Mouse (Mus musculus) kidney, adult 2 months (tissue): Measurements from ENCODE around the gene Nlk. TPM values are rescaled to one million over a fixed set of nuclear protein-coding genes. Genes with fewer than 3 reads are reported as not detected.
A peak's percentile ranks its signal among the peaks of the same experiment; 100 is the strongest.
"Not testable (repeated sequence)": the region's sequence is repeated elsewhere in the genome, so short reads cannot be mapped to it uniquely, and the experiment has no call there.

Source experiments
- DNase-seq: peaks from one replicate; pipeline ENCODE4 v3.0.0; 2021
- H3K27ac ChIP-seq: fragments of 200-500 bp; 2 replicates; pipeline ENCODE4 v1.5.1; 2012; ENCODE audit warnings: low read depth, low read length, control low read depth, inconsistent platforms; ENCODE audit not compliant: insufficient read depth
- H3K27me3 ChIP-seq: fragments of 200-500 bp; replicated peaks from 2 replicates; pipeline ENCODE4 v1.6.1; 2012; ENCODE audit warnings: mild to moderate bottlenecking, moderate library complexity, low read length, inconsistent platforms; ENCODE audit not compliant: control insufficient read depth, insufficient read depth
- H3K36me3 ChIP-seq: fragments of 200-500 bp; 2 replicates; pipeline ENCODE4 v1.6.1; 2012; ENCODE audit warnings: mild to moderate bottlenecking, moderate library complexity, low read length, inconsistent platforms; ENCODE audit not compliant: control insufficient read depth, insufficient read depth
- H3K4me1 ChIP-seq: fragments of 200-500 bp; 2 replicates; pipeline ENCODE4 v1.6.1; 2011; ENCODE audit warnings: low read length; ENCODE audit not compliant: control insufficient read depth, insufficient read depth
- H3K4me3 ChIP-seq: fragments of 200-500 bp; 2 replicates; pipeline ENCODE4 v1.5.1; 2011; ENCODE audit warnings: mild to moderate bottlenecking, low read depth, low read length, control low read depth; ENCODE audit not compliant: insufficient read depth
- CTCF ChIP-seq: fragments of 200-500 bp; conservative IDR thresholded peaks from 2 replicates; pipeline ENCODE4 v1.5.1; 2011; ENCODE audit warnings: low read depth, mild to moderate bottlenecking, control low read depth, low read length, moderate library complexity, mixed read lengths; ENCODE audit not compliant: insufficient read depth, insufficient read length
- POLR2A ChIP-seq: fragments of 200-500 bp; IDR thresholded peaks from one replicate; pipeline ENCODE4 v1.6.1; 2011; ENCODE audit warnings: low read depth, low read length, control low read depth
- WGBS: fragments of 180-500 bp; shearing (Covaris S2); methylation state at CpG from one replicate; pipeline ENCODE4 v1.1.7; 2018; 5-methylcytosine and 5-hydroxymethylcytosine counted together
- polyA plus RNA-seq: library from polyadenylated mRNA; depleted of rRNA; stranded (reverse); fragments of >200 nt; gene quantifications from 2 replicates; pipeline ENCODE4 v1.2.3, GENCODE M21; 2012

The Nlk gene
- polyA plus RNA-seq, 1 experiment = 11.7 TPM

- WGBS = under 1% methylated on average over 14 of the region's 14 CpGs
- Histone ChIP-seq H3K4me1 (peaks cover 11% of the 10 kb centered on the region; the same call in 1 of the 2 replicates), H3K27me3 (no peaks in the 10 kb centered on the region), H3K36me3 (peaks cover 3% of the 10 kb centered on the region; the same call in 1 of the 2 replicates), H3K27ac (peak overlapping the region; percentile 54), H3K4me3 (peak overlapping the region; percentile 83)
- TF ChIP-seq POLR2A (no peak), CTCF (no peak)
- DNase-seq = no peak
Observed at GRCm38 (mm10) chr11:78536690-78537084, 160.5 kb downstream of the Nlk start.

- no peaks in the 10 kb centered on the region for H3K27me3 ChIP-seq
- peak within 1 kb of the TSS; percentile 83 for H3K4me3 ChIP-seq
- peaks cover 11% of the 10 kb centered on the region; the same call in 1 of the 2 replicates for H3K4me1 ChIP-seq
- peak; percentile 78 for TF ChIP-seq POLR2A
- no peak for TF ChIP-seq CTCF
- WGBS = under 1% methylated on average over 52 of the region's 52 CpGs
- DNase-seq = peak; percentile 99
- peaks cover 3% of the 10 kb centered on the region; the same call in 1 of the 2 replicates for H3K36me3 ChIP-seq
- H3K27ac ChIP-seq = peak within 1 kb of the TSS; percentile 89
Observed at GRCm38 (mm10) chr11:78536080-78536689, 161.0 kb downstream of the Nlk start, which contains the start of the genes Tnfaip1 and Ift20. Gene Tnfaip1, minus strand, starts transcription at chr11:78536332. Gene Ift20, plus strand, starts transcription at chr11:78536361.

- under 1% methylated on average over 23 of the region's 23 CpGs for WGBS
- H3K4me1 ChIP-seq = peaks cover 11% of the 10 kb centered on the region; the same call in 1 of the 2 replicates
- 0 out of 2 replicates have a peak, but pooled peaks cover under 1% of the 10 kb centered on the region for H3K36me3 ChIP-seq
- H3K27ac ChIP-seq = peak overlapping the region; percentile 89
- H3K4me3 ChIP-seq = peak overlapping the region; percentile 80
- no peaks in the 10 kb centered on the region for H3K27me3 ChIP-seq
- DNase-seq = peak; percentile 83
- TF ChIP-seq CTCF = no peak
- no peak for TF ChIP-seq POLR2A
Observed at GRCm38 (mm10) chr11:78535376-78536079, 161.6 kb downstream of the Nlk start.

- DNase-seq = no peak
- Histone ChIP-seq H3K36me3 (no peaks in the 10 kb centered on the region), H3K4me1 (peaks cover 11% of the 10 kb centered on the region; the same call in 1 of the 2 replicates), H3K27me3 (no peaks in the 10 kb centered on the region), H3K4me3 (no peak overlapping the region), H3K27ac (no peak overlapping the region)
- WGBS = 72% methylated on average over 4 of the region's 4 CpGs
- TF ChIP-seq CTCF (no peak), POLR2A (no peak)
Observed at GRCm38 (mm10) chr11:78534516-78534915, 162.7 kb downstream of the Nlk start.

GRCm38 (mm10) chr11:78531515-78531914 lies 165.7 kb downstream of the Nlk start:
- WGBS = 70% methylated on average over 10 of the region's 10 CpGs
- peak overlapping the region; percentile 29; the same call in 1 of the 2 replicates for H3K27ac ChIP-seq
- H3K4me1 ChIP-seq, DNase-seq, H3K4me3 ChIP-seq, H3K36me3 ChIP-seq, H3K27me3 ChIP-seq: not testable (repeated sequence)

- no peaks in the 10 kb centered on the region for H3K36me3 ChIP-seq
- TF ChIP-seq POLR2A (no peak), CTCF (no peak)
- no peaks in the 10 kb centered on the region for H3K27me3 ChIP-seq
- 48% methylated on average over 6 of the region's 6 CpGs for WGBS
- no peak overlapping the region for H3K4me3 ChIP-seq
- H3K4me1 ChIP-seq = 0 out of 2 replicates have a peak, but pooled peaks cover 4% of the 10 kb centered on the region
- peak; percentile 87 for DNase-seq
- H3K27ac ChIP-seq = peak overlapping the region; percentile 29
Observed at GRCm38 (mm10) chr11:78531046-78531445, 166.1 kb downstream of the Nlk start.

GRCm38 (mm10) chr11:78530001-78530400 lies 167.2 kb downstream of the Nlk start:
- Histone ChIP-seq H3K27me3 (no peaks in the 10 kb centered on the region), H3K4me1 (0 out of 2 replicates have a peak, but pooled peaks cover under 1% of the 10 kb centered on the region), H3K4me3 (no peak overlapping the region), H3K27ac (no peak overlapping the region), H3K36me3 (no peaks in the 10 kb centered on the region)
- DNase-seq = no peak
- WGBS = 78% methylated on average over 12 of the region's 12 CpGs
- no peak for TF ChIP-seq POLR2A
- no peak for TF ChIP-seq CTCF
